Mouse (Mus musculus): ENCODE results near the gene Ankrd42.

Ankrd42 gene

DNA sequence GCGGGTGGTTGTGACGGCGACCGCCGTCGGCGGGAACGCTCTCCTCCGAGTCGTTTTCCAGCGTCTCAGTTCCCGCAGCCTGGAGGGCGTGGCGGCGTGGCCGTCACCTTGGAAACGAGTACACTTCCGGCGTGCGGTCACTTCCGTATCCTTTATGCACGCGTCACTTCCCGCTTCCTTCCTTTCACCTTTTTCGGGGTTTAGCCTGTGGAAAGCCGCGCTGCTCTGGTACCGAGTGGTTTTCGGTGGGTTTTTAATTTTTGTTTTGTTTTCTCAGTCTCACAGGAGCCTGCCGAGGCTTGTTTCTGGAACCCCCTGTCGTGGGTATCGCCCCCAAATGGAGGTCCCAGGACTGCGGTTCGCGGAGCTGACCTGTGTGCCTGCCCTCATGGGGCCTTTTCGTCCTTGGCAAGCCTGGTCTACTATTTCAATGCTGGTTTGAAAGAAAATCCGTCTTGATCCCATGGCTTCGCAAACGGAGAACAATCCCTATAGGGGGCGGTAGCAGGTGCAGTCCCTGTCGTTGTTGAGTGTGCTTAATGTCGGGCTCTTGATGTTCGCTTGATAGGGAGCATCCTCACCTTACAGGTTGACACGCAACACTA, at the start of gene Ankrd42:
Gene Ankrd42, minus strand, starts transcription at position 122 of the 605 bp plus-strand sequence.
- DNase-seq (ENCODE audit: low spot score), result peak; percentile 93

GRCm38 (mm10) chr7:92677346-92677745, 40.4 kb upstream of the Ankrd42 start:
- DNase-seq (ENCODE audit: low spot score), result no peak

DNA sequence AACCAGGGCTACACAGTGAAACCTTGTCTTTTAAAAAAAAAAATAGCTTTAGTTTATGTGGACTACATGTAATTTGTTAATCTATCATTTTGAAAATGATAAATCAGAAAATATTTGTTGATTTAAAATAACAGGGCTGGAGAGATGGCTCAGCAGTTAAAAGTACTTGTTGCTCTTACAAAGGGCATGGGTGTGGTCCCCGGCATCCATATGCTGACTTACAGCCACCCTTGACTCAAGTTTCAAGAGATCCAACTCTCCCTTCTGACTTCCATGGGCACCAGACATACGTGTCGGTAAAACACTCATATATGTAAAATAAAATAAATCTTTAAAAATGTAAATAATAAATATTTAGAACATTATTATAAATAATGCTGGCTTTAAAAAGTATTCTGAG, 38.2 kb upstream of the Ankrd42 start:
- no peak for DNase-seq (ENCODE audit: low spot score)

DNA sequence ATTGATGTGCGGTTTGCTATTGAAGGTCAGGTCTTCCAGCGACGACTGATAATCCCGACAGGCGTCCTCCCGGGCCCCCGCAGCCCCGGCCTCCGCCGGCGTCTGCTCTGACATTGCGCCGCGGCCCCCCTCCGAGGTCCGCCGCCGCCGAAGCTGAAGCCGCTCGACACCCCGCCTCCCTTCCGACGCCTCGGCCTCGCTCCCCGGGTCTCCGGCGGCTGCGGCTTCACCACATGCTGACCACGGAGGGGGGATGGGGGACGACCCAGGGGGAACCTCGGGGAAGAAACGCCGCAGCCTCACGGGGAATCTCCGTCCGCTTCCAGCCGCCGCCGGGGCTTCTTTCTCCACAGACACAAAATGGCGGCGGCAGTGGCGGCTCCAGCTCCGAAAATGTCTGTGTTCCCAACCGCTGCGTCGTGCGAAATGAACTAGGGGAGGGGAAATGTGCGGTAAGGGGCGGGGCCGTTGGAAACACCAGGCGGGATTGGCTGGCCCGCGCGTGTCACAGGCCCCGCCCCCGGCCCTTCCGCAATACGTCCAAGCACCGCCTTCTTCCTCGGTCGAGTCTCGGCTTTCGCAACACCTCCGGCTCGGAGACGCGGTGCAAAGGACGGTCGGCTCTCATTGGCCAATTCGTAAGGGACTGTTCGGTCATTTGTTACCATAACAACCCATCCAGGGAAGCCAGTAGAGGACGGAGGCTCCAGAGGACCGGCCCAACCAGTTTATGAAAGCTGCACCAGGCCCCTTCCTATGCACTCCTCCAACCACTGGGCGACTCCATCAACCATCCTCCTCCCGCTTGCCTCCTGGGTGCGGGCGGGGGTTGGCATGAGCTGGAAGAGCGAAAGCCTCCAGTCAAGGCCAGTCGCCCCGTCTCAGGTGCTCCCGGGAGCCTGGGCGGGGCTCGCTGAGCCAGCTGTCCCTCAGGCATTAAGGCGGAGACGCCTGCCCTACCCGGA, 32.8 kb upstream of the Ankrd42 start, which contains the start of gene Pcf11:
Gene Pcf11, minus strand, starts transcription at position 428 of the 965 bp plus-strand sequence.
- peak; percentile 99 for DNase-seq (ENCODE audit: low spot score)

- DNase-seq (ENCODE audit: low spot score), result peak; percentile 54
These were observed 32.0 kb upstream of the Ankrd42 start for GRCm38 (mm10) chr7:92668791-92669506.

DNA sequence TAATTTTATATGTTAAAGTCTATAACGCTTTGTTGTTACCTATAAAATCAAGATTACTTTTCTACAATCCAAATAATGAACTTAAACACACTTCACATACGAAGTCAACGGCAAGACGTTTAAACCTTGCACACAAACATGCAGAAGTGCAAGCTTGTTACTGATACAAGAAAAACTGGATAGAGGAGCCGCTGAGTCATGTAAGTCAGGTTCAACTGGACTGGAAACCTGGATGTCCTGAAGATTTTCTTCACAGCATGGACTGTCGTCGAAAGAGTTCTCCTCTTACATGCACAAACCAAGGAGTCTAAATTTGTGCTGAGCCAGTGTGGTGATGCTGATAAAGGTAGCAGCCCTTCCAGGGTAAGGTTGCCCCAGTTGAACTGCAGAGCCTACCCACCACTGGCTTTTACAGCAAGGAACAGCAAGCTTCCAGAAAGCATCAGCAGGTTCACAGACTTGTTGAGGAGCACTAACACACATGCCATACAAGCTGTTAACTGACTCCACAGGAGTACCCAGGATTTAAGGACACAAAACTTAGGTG, 29.4 kb upstream of the Ankrd42 start:
- no peak for DNase-seq (ENCODE audit: low spot score)

DNA sequence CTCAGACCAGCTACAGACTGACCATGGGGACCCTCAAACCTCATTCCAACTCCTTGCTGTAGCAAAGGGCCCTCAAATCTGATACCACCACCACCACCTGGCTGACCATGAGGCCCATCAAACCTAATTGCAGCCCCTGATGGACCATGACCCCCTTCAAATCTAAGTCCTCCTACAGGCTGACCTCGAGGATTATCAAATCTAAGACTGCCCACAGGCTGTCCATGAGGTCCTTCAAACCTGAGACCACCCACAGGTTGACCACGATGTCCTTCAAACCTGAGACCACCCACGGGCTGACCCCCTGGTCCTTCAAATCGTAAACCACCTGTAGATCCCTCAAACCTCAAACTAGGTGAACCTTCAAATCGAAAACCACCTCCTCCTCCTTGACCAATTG, 21.1 kb upstream of the Ankrd42 start:
- DNase-seq (ENCODE audit: low spot score), result no peak

GRCm38 (mm10) chr7:92656386-92656785, 19.4 kb upstream of the Ankrd42 start:
- no peak for DNase-seq (ENCODE audit: low spot score)

DNA sequence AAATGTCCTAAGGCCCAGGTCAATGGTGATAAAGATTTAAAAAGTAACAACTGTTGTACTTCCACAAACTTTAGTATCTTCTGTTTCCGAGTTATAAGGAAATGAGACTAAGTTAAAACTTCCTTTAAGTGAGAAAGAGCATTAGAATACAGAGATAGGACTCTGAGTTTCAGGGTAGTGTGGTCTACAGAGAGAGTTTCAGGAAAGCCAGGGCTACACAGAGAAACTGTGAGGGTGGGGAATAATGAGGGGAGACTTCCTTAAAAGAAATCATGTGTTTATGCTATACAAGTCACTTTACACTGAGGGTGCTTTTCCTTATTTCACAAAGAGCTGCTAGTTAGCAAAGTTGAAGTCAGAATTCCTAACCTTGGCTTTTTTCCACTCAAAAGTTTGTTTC, 16.4 kb upstream of the Ankrd42 start:
- DNase-seq (ENCODE audit: low spot score), result no peak

- no peak for DNase-seq (ENCODE audit: low spot score)
These were observed 10.8 kb upstream of the Ankrd42 start for GRCm38 (mm10) chr7:92647790-92648189.

DNA sequence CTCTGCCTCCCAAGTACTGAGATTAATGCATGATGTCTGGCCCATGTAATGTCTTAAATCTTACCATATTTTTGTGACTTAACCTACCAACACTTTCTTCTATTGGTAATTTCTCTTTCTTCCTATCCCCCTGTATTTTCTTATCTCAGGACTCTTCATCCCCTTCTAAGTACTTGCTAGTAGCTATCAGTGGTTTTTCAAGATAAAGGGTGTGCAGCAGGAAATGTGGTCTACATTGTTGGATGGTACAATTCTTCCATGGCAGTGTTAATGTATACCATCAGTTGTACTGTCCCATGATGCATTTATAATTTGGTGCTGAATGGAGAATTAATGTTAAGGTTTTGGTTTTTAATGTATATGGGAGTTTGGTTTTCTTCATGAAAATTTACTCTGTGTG, 5.4 kb upstream of the Ankrd42 start:
- DNase-seq (ENCODE audit: low spot score), result no peak

DNA sequence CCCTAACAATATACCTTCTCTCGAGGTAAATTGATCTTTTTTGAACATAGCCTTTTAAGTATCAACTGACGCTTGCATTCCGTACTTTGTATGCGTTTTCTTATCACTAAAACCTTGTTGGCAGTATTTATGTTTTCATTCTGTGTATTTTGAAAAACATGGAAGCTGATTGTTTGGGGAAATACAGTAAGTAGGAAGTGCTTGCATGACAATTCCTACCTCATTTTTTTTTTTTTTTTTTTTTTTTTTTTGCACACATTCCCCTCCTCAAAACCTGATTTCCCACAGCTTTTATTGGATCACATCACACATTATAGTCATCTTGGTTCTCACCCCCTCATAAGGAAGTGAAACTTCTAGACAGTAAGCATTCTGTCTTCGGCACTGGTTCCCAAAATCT, 1.1 kb upstream of the Ankrd42 start:
- DNase-seq (ENCODE audit: low spot score), result no peak

- DNase-seq (ENCODE audit: low spot score), result no peak
These were observed 489 bp downstream of the Ankrd42 start for GRCm38 (mm10) chr7:92636295-92637011.

DNA sequence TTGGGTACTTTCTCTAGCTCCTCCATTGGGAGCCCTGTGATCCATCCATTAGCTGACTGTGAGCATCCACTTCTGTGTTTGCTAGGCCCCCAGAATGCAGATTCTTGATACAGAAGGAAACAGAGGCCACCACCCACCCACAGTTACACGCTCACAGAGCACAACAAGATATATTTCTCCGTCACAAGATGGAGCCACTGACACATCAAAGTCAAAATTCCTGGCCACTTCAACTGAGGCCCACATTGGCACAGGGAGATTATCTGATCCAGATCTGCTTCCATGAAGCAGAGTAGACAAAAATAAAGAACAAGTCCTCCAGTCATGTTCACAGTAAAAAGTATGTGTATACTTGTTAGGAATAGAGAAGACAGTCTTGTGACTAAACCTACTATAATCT, 6.8 kb downstream of the Ankrd42 start:
- peak; percentile 8 for DNase-seq (ENCODE audit: low spot score)

DNA sequence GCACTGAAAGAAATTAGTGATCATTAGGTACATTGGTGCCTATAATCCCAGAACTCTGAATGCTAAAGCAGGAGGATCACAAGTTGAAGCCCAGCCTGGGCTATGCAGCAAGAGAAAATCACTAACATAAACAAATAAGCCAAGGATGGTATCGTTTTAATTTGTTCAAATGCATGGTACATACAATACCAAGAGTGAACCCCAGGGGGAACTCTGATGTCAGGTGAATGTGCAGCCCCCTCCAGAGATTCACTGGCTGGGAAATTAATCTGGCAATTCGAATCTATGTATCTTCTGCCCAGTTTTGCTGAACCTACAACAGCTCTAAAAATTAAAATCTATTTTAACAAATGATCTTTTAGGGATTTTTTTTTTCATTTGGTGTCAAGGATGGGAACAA, 12.5 kb downstream of the Ankrd42 start:
- no peak for DNase-seq (ENCODE audit: low spot score)

GRCm38 (mm10) chr7:92610830-92611229, 26.1 kb downstream of the Ankrd42 start:
- DNase-seq (ENCODE audit: low spot score), result no peak

- DNase-seq (ENCODE audit: low spot score), result no peak
These were observed 32.0 kb downstream of the Ankrd42 start for GRCm38 (mm10) chr7:92604961-92605360.

DNA sequence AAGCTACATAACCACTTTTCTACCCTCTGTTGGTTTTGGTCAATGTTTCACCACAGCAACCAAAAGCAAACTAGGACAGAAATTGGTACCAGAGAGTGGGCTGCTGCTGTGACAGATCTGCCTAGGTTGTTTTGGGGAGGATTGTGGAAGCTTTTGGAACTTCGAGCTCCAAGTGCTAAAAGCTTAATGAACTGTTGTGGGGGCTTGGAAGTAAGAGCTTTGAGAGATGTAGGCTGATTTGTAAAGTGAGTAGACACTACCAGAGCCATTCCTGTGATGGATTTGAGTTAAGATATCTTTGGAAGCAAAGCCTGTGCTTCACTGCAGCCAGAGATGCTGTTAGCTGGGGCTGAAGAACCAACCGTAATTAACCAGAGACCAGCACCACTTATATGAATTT, 46.1 kb downstream of the Ankrd42 start:
- no peak for DNase-seq (ENCODE audit: low spot score)

DNA sequence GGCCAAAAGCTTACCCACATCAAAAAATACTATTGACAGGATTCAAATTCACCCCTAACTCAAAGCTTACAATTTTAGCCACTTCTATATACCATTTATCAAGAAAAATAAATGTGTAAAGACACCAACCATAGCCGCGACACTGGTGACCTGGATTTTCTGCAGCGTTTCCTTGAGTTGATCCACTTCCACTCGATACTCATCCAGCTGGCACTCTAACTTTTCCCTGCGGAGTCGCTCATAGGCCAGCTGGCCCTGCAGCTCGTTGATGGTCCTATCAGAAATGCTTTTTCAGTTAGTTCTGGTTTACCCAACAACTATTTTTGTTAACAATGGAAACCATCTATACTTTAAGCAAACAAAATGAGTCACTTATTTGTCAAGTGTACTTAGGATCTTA, 47.0 kb downstream of the Ankrd42 start:
- DNase-seq (ENCODE audit: low spot score), result no peak

GRCm38 (mm10) chr7:92583567-92583966, 53.4 kb downstream of the Ankrd42 start:
- no peak for DNase-seq (ENCODE audit: low spot score)

DNA sequence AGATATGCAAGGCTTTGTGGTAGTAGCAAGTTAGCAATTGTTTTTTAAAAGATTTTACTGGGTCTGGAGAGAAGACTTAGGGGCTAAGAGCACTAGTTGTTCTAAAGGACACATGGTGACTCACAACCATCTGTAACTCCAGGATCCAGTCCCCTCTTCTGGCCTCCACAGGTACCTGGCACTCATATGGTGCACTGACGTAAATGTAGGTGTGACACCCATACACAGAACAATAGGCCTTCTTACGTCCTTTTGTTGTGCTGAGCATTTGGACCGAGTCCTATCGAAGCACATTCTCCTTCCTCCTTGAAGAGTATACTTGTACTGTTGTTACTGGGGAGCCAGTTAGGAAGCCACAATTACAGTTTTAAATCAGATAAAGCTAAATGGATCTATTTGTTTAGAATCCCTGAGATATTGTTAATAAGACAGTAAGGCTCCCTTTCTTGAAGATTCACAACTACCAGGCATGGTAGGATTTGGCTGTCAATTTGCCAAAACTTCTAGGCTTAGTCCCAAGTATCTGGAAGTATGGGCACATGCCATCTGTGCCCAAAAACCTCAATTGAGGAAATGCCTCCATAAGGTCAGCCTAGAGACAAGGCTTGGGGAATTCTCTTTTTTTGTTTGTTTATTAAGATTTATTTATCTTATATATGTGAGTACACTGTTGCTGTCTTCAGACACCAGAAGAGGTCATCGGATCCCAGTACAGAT, 56.3 kb downstream of the Ankrd42 start:
- DNase-seq (ENCODE audit: low spot score), result no peak

Measured in lung, postnatal 25 days (tissue).